Mouse (Mus musculus): ENCODE results near the gene Ctxn1.

The Ctxn1 gene

DNA sequence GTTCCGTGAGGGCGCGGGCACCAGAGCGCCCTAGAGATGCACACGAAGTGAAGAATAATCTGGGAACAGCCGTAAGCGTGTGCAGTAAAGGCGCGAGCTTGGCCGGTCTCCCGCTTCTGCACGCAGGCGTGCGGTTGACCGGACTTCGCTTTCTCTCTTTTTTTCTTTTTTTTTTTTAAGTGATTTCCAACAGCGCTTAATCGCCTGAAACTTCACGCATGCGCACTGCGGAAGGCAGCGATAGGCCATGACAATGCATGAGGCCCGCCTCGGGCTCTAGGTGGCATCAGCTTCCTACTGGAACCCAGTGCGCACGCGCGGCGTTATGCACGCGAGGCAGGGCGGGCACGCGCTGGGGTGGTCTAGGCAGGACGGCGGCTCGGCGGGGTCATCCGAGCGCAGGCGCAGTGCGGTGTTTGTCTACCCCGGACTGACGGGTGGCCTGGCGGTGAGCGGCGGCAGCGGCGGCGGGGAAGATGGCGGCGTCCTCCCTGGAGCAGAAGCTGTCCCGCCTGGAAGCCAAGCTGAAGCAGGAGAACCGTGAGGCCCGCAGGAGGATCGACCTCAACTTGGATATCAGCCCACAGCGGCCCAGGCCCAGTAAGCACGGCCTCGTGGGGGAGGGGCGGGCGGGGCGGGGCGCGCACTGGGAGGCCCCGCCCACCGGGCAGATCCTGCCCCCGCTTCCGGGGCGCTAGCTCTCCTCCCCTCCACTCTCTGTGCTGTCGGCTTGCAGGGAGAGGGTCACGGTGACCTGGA, 20.5 kb downstream of the Ctxn1 start, which contains the start of the genes Map2k7 and Gm49320:
TSS of gene Map2k7 (plus strand) at position 307 of the 759 bp plus-strand sequence.
TSS of gene Gm49320 (plus strand) at position 432 of the 759 bp plus-strand sequence.
- DNase-seq (ENCODE audit: low read depth, low spot score), result peak; percentile 100
- no peaks in the 10 kb centered on the region for H3K27me3 ChIP-seq (ENCODE audit: control insufficient read depth, insufficient read depth, low read length, poor library complexity, severe bottlenecking)

GRCm38 (mm10) chr8:4237814-4238433, 21.1 kb downstream of the Ctxn1 start:
- peaks cover 3% of the 10 kb centered on the region for H3K36me3 ChIP-seq (ENCODE audit: control insufficient read depth, insufficient read depth, low read length, poor library complexity, severe bottlenecking)
- DNase-seq (ENCODE audit: low read depth, low spot score), result no peak
- no peaks in the 10 kb centered on the region for H3K27me3 ChIP-seq (ENCODE audit: control insufficient read depth, insufficient read depth, low read length, poor library complexity, severe bottlenecking)

More for the DNA sequence above, 20.5 kb downstream of the Ctxn1 start, which contains the start of the genes Map2k7 and Gm49320:
- peaks cover 3% of the 10 kb centered on the region for H3K36me3 ChIP-seq (ENCODE audit: control insufficient read depth, insufficient read depth, low read length, poor library complexity, severe bottlenecking)

- H3K36me3 ChIP-seq (ENCODE audit: control insufficient read depth, insufficient read depth, low read length, poor library complexity, severe bottlenecking), result no peaks in the 10 kb centered on the region
- H3K27me3 ChIP-seq (ENCODE audit: control insufficient read depth, insufficient read depth, low read length, poor library complexity, severe bottlenecking), result no peaks in the 10 kb centered on the region
- no peak for DNase-seq (ENCODE audit: low read depth, low spot score)
Measured at GRCm38 (mm10) chr8:4230612-4231351, 28.3 kb downstream of the Ctxn1 start.

- no peak for DNase-seq (ENCODE audit: low read depth, low spot score)
- Histone ChIP-seq H3K27me3 (ENCODE audit: control insufficient read depth, insufficient read depth, low read length, poor library complexity, severe bottlenecking) (no peaks in the 10 kb centered on the region), H3K36me3 (ENCODE audit: control insufficient read depth, insufficient read depth, low read length, poor library complexity, severe bottlenecking) (no peaks in the 10 kb centered on the region)
Measured at GRCm38 (mm10) chr8:4229784-4230183, 29.3 kb downstream of the Ctxn1 start.

DNA sequence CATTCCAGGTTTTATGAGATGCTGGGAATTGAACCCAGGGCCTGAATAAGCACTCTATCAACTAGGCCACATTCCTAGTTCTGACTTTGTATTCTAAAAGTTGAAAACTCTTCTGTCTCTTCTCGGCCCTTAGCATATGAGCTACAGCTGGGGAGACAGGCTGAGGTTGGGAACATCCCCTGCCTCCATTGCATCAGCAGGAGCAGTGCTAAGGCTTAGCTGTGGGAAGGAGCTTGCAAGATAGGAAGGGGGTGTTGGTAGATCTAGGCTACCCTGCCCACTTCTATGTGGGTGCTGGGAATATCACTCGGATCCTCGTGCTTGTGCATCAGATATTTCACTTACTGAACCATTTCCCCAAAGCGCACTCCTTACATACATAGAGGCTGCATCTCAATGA, 31.2 kb downstream of the Ctxn1 start:
- H3K36me3 ChIP-seq (ENCODE audit: control insufficient read depth, insufficient read depth, low read length, poor library complexity, severe bottlenecking), result no peaks in the 10 kb centered on the region
- H3K27me3 ChIP-seq (ENCODE audit: control insufficient read depth, insufficient read depth, low read length, poor library complexity, severe bottlenecking), result no peaks in the 10 kb centered on the region
- no peak for DNase-seq (ENCODE audit: low read depth, low spot score)

GRCm38 (mm10) chr8:4226739-4227347, 32.2 kb downstream of the Ctxn1 start, which contains the start of gene Lrrc8e:
Lrrc8e (plus strand) TSS chr8:4226827.
- Histone ChIP-seq H3K27me3 (ENCODE audit: control insufficient read depth, insufficient read depth, low read length, poor library complexity, severe bottlenecking) (no peaks in the 10 kb centered on the region), H3K36me3 (ENCODE audit: control insufficient read depth, insufficient read depth, low read length, poor library complexity, severe bottlenecking) (no peaks in the 10 kb centered on the region)
- DNase-seq (ENCODE audit: low read depth, low spot score), result no peak

DNA sequence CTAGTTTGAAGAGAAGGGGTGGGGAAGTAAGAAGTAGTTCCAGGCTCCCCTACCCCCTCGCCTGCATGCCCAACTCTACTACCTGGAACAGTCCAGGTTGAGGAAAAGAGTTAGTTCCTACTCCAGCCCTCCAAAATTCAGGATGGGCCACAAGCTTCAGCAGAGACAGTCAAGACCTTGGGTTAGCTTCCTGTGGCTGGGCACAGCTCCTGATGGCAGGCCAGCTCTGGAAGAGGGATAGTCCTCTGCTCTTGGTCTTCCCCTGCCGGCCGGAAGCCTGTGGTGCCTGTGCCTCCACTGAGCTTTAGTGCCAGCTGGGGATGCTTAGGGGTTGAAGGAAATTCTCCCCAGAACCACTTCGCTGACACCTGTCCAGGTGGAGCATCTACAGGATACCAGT, 32.8 kb downstream of the Ctxn1 start:
- Histone ChIP-seq H3K36me3 (ENCODE audit: control insufficient read depth, insufficient read depth, low read length, poor library complexity, severe bottlenecking) (no peaks in the 10 kb centered on the region), H3K27me3 (ENCODE audit: control insufficient read depth, insufficient read depth, low read length, poor library complexity, severe bottlenecking) (no peaks in the 10 kb centered on the region)
- DNase-seq (ENCODE audit: low read depth, low spot score), result no peak

DNA sequence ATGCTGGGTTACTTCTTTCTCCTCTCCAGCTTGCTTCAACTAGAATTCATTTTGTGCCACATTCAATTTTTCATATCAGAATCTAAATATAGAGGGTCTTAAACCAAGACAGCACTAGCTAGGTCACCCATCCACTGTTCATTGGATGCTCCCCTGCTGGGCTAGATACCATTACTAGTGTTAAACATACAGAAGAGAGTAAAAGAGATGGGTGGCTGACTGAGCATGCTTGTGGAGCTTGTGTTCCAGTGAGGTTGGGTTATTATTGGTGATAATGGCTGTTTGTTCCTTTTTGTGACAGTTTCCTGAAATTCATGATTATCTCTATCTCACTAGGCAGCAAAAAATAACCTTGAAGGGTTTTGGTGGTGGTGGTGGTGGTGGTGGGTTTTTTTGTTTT, 37.0 kb downstream of the Ctxn1 start:
- Histone ChIP-seq H3K36me3 (ENCODE audit: control insufficient read depth, insufficient read depth, low read length, poor library complexity, severe bottlenecking) (no peaks in the 10 kb centered on the region), H3K27me3 (ENCODE audit: control insufficient read depth, insufficient read depth, low read length, poor library complexity, severe bottlenecking) (no peaks in the 10 kb centered on the region)
- DNase-seq (ENCODE audit: low read depth, low spot score), result no peak

DNA sequence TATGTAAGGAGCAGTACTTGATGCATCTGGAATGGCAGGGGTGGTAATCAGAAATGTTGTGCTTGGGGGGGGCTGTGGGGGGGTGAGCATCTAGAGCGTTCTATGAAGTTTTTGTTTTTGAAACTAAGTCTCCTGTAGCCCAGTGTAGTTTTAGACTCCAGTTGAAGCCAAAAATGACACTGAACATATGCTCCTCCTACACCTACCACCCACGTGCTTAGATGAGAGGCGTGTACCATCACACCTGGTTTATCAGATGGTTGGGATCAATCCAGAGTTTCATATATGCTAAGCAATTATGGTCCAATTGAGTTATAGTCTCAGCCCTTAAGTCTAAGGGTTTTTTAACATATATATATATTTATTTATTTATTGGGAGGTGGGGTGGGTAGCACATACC, 39.5 kb downstream of the Ctxn1 start:
- Histone ChIP-seq H3K36me3 (ENCODE audit: control insufficient read depth, insufficient read depth, low read length, poor library complexity, severe bottlenecking) (no peaks in the 10 kb centered on the region), H3K27me3 (ENCODE audit: control insufficient read depth, insufficient read depth, low read length, poor library complexity, severe bottlenecking) (no peaks in the 10 kb centered on the region)
- DNase-seq (ENCODE audit: low read depth, low spot score), result no peak

- Histone ChIP-seq H3K27me3 (ENCODE audit: control insufficient read depth, insufficient read depth, low read length, poor library complexity, severe bottlenecking) (no peaks in the 10 kb centered on the region), H3K36me3 (ENCODE audit: control insufficient read depth, insufficient read depth, low read length, poor library complexity, severe bottlenecking) (no peaks in the 10 kb centered on the region)
- DNase-seq (ENCODE audit: low read depth, low spot score), result peak; percentile 5
Measured at GRCm38 (mm10) chr8:4216791-4217621, 42.1 kb downstream of the Ctxn1 start, which contains the start of gene Prr36. Prr36 (minus strand) TSS chr8:4217459.

- Histone ChIP-seq H3K27me3 (ENCODE audit: control insufficient read depth, insufficient read depth, low read length, poor library complexity, severe bottlenecking) (no peaks in the 10 kb centered on the region), H3K36me3 (ENCODE audit: control insufficient read depth, insufficient read depth, low read length, poor library complexity, severe bottlenecking) (no peaks in the 10 kb centered on the region)
- DNase-seq (ENCODE audit: low read depth, low spot score), result no peak
Measured at GRCm38 (mm10) chr8:4216296-4216695, 42.8 kb downstream of the Ctxn1 start.

DNA sequence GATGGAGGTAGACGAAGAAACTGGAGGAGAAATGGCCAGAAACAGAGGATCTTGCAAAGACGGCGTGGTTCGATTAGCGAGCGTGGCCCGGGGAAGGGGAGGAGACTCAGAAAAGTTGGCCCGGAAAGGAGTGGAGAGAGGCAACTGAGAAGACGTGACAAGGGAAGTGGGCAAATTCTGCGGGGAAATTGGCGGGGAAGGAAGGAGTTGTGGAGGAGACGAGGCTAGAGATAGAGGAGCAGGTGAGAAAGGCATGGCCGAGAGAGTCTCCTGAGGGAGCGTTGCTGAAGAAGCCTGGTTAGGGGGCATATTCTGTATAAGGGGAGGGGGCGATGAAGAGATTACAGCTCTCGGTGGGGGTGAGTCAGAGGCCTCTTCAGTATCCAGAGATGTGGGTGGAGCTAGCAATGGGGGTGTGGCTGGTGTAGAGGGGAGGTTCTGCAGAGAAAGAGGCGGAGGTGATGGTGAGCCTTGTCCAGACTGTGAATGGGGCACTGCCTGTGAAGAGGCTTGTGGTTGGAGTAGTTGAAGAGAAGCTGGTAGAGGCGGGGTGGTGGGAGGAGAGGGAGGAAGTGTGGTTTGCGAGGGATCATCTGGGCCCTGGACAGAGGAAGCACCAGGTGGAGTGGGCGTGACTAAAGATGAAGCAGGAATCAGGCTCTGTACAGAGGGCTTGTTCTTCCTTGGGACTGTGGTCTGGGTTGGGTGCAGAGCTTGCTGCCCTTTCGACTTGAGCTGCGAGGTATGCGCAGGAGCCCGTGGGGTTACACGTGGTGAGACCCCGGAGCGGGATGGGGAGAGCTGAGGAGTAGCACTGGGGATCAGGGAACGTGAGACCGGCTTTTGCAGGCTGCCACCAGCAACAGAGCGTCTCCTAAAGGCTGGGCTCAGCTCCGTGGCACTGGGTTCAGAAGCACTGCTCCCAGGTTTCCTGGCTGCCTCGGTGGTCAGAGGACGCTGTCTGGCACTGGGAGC, 44.8 kb downstream of the Ctxn1 start:
- H3K27me3 ChIP-seq (ENCODE audit: control insufficient read depth, insufficient read depth, low read length, poor library complexity, severe bottlenecking), result no peaks in the 10 kb centered on the region
- no peaks in the 10 kb centered on the region for H3K36me3 ChIP-seq (ENCODE audit: control insufficient read depth, insufficient read depth, low read length, poor library complexity, severe bottlenecking)
- peak; percentile 63 for DNase-seq (ENCODE audit: low read depth, low spot score)

All from splenic B cell, adult 2 months (primary cell).